Mouse (Mus musculus): ENCODE data around the gene Hes5. TPM values are rescaled to one million over a fixed set of nuclear protein-coding genes. Genes with fewer than 3 reads are reported as not detected.

Gene Hes5
- polyA plus RNA-seq, 1 experiment from 2014 or later: 20.1 TPM

DNA sequence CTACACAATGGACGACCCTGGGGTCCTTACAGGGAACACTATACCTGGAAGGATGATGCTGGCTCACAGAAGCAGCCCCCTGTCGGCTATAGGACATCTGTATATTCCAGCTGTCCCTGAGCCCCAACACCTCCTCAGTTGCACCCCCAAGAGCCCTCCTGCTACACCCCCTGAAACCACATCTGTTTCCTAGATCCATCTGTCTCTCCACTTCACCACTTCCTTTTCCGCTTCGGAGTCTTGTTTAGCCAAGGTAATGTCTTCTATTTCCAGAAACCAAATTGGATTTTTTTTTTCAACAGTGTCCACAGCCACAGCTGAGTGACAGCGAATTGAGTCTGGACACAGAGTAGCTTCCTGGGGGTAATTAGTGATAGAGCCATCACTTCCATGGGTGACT is 38.7 kb downstream of the Hes5 start:
- peaks cover 5% of the 10 kb centered on the region; the same call in 1 of the 2 replicates for H3K4me1 ChIP-seq (ENCODE audit: insufficient read depth, low read length)
- H3K27ac ChIP-seq (ENCODE audit: low read length): no peak overlapping the region
- H3K9ac ChIP-seq (replicated peaks; ENCODE audit: low read length): no peak overlapping the region
- no peak for ATAC-seq (ENCODE audit: low FRiP score, low TSS enrichment)
- H3K36me3 ChIP-seq (ENCODE audit: insufficient read depth, low read length): no peaks in the 10 kb centered on the region
- no peaks in the 10 kb centered on the region for H3K27me3 ChIP-seq (ENCODE audit: insufficient read depth, low read length)
- H3K4me3 ChIP-seq (ENCODE audit: low read length): no peak overlapping the region
- WGBS: 79% methylated on average over 5 of the region's 5 CpGs
- H3K9me3 ChIP-seq (ENCODE audit: low read length): no peaks in the 10 kb centered on the region
- H3K4me2 ChIP-seq (replicated peaks; ENCODE audit: low read depth, low read length): no peak overlapping the region

DNA sequence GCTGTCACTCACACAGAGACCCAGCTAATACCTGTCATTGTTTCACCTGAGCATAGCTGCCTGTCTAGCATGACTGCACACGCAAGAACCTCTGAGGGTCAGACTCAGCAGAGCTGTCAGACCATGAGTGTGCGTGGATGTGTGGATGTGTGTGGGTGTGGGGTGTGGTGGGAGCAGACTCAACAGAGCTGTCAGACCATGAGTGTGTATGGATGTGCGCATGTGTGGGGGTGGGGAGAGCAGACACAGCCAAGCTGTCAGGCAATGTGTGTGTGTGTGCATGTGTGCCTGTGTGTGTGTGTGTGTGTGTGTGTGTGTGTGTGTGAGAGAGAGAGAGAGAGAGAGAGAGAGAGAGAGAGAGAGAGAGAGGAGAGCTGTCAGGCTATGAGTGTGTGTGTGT is 44.6 kb downstream of the Hes5 start:
- H3K36me3 ChIP-seq (ENCODE audit: insufficient read depth, low read length): no peaks in the 10 kb centered on the region
- H3K27ac ChIP-seq (ENCODE audit: low read length): no peak overlapping the region
- H3K4me1 ChIP-seq (ENCODE audit: insufficient read depth, low read length): peaks cover 11% of the 10 kb centered on the region; the same call in 1 of the 2 replicates
- no peak overlapping the region for H3K4me3 ChIP-seq (ENCODE audit: low read length)
- no peak for ATAC-seq (ENCODE audit: low FRiP score, low TSS enrichment)
- WGBS: 48% methylated on average over 3 of the region's 3 CpGs
- H3K4me2 ChIP-seq (replicated peaks; ENCODE audit: low read depth, low read length): no peak overlapping the region
- no peak overlapping the region for H3K9ac ChIP-seq (replicated peaks; ENCODE audit: low read length)
- H3K27me3 ChIP-seq (ENCODE audit: insufficient read depth, low read length): no peaks in the 10 kb centered on the region
- no peaks in the 10 kb centered on the region for H3K9me3 ChIP-seq (ENCODE audit: low read length)

DNA sequence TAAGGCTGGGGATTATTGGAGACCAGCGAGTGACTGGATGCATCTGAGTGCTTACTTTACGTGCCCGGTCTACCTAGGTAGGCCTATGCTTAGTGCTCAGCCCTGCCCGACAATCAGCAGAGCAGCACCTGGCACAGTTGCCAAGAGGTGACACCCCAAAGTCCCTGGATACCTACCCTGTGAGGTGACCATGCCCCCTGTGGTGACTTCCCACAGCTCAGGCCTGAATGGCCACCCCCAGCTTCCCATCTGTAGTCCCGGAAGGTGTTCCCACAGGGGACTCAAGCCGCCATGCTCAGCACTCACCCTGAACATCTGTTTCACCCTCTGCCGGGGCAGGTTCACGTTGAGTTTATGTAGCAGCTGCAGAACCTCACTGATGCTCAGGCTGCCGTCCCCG is 45.6 kb downstream of the Hes5 start:
- no peak overlapping the region for H3K4me2 ChIP-seq (replicated peaks; ENCODE audit: low read depth, low read length)
- H3K9me3 ChIP-seq (ENCODE audit: low read length): no peaks in the 10 kb centered on the region
- peaks cover 11% of the 10 kb centered on the region; the same call in 1 of the 2 replicates for H3K4me1 ChIP-seq (ENCODE audit: insufficient read depth, low read length)
- 50% methylated on average over 10 of the region's 10 CpGs for WGBS
- H3K9ac ChIP-seq (replicated peaks; ENCODE audit: low read length): no peak overlapping the region
- no peaks in the 10 kb centered on the region for H3K27me3 ChIP-seq (ENCODE audit: insufficient read depth, low read length)
- H3K4me3 ChIP-seq (ENCODE audit: low read length): no peak overlapping the region
- H3K27ac ChIP-seq (ENCODE audit: low read length): no peak overlapping the region
- H3K36me3 ChIP-seq (ENCODE audit: insufficient read depth, low read length): no peaks in the 10 kb centered on the region
- no peak for ATAC-seq (ENCODE audit: low FRiP score, low TSS enrichment)

DNA sequence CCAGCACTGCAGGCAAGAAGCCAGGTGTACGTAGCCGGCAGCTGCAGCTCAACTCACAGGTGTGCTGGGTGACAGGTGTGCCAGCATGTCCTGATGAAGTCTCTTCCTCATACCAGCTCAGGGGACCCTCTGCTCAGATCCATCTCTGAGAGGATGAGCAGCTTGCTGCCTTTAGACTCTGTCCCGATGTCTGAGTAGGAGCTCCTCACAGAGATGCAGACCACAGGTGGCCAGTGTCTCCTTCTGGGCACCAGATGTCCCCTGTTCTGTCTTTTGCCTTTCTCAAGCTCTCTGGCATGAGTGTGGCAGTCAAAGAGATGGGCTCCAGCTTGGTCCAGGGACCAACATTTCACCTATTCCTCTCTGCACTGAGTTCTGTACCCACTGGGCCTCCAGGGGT is 46.9 kb downstream of the Hes5 start:
- H3K4me2 ChIP-seq (replicated peaks; ENCODE audit: low read depth, low read length): no peak overlapping the region
- H3K27ac ChIP-seq (ENCODE audit: low read length): no peak overlapping the region
- H3K36me3 ChIP-seq (ENCODE audit: insufficient read depth, low read length): no peaks in the 10 kb centered on the region
- no peak overlapping the region for H3K4me3 ChIP-seq (ENCODE audit: low read length)
- H3K9me3 ChIP-seq (ENCODE audit: low read length): no peaks in the 10 kb centered on the region
- H3K27me3 ChIP-seq (ENCODE audit: insufficient read depth, low read length): no peaks in the 10 kb centered on the region
- no peak overlapping the region for H3K9ac ChIP-seq (replicated peaks; ENCODE audit: low read length)
- no peak for ATAC-seq (ENCODE audit: low FRiP score, low TSS enrichment)
- H3K4me1 ChIP-seq (ENCODE audit: insufficient read depth, low read length): peaks cover 11% of the 10 kb centered on the region; the same call in 1 of the 2 replicates
- WGBS: 87% methylated on average over 3 of the region's 3 CpGs

DNA sequence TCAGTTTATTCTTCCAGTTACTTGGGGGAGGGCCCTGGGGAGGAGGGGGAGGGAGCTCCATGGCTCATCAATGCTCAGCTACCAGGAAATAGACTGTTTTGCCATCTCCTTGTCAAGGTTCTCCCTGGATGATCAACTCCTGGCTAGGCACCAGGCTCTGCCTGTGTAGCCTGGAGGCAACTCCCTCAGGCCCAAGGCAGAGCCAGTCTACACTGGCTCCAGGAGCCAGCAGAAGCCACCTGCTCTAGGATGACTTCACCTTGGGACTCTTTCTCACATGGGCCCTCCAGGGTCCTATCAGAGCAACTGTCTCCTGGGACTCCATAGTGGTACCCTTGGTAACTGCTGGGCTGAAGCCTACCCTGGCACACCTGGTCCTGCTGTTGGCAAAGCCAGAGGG is 47.4 kb downstream of the Hes5 start:
- Histone ChIP-seq H3K27me3 (ENCODE audit: insufficient read depth, low read length) (no peaks in the 10 kb centered on the region), H3K9me3 (ENCODE audit: low read length) (no peaks in the 10 kb centered on the region), H3K4me1 (ENCODE audit: insufficient read depth, low read length) (peaks cover 11% of the 10 kb centered on the region; the same call in 1 of the 2 replicates), H3K4me3 (ENCODE audit: low read length) (no peak overlapping the region), H3K36me3 (ENCODE audit: insufficient read depth, low read length) (no peaks in the 10 kb centered on the region), H3K9ac (replicated peaks; ENCODE audit: low read length) (no peak overlapping the region), H3K27ac (ENCODE audit: low read length) (no peak overlapping the region), H3K4me2 (replicated peaks; ENCODE audit: low read depth, low read length) (no peak overlapping the region)
- no peak for ATAC-seq (ENCODE audit: low FRiP score, low TSS enrichment)

DNA sequence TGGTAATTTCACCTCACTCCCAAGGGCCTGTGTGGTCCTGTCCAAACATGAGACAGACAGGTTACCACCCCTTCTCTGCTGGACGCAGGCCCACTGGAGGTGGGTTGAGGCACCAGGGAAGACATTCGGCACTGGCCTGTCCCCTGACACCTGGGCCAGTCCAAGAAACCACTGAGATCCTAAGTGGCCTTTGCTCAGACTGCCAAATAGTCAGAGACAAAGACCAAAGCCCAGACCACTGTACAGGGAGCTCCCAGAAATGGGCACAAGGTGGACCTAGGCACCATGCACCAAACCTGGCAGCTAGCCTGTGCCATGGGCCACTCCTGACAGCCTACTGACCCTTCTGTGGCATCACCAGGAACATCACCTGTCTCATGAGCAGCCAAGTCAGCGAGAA is 48.5 kb downstream of the Hes5 start:
- ATAC-seq (ENCODE audit: low FRiP score, low TSS enrichment): no peak
- Histone ChIP-seq H3K36me3 (ENCODE audit: insufficient read depth, low read length) (no peaks in the 10 kb centered on the region), H3K4me2 (replicated peaks; ENCODE audit: low read depth, low read length) (no peak overlapping the region), H3K4me1 (ENCODE audit: insufficient read depth, low read length) (peaks cover 11% of the 10 kb centered on the region; the same call in 1 of the 2 replicates), H3K27me3 (ENCODE audit: insufficient read depth, low read length) (no peaks in the 10 kb centered on the region), H3K4me3 (ENCODE audit: low read length) (no peak overlapping the region), H3K27ac (ENCODE audit: low read length) (no peak overlapping the region), H3K9me3 (ENCODE audit: low read length) (no peaks in the 10 kb centered on the region), H3K9ac (replicated peaks; ENCODE audit: low read length) (no peak overlapping the region)
- WGBS: 85% methylated on average over 3 of the region's 3 CpGs

DNA sequence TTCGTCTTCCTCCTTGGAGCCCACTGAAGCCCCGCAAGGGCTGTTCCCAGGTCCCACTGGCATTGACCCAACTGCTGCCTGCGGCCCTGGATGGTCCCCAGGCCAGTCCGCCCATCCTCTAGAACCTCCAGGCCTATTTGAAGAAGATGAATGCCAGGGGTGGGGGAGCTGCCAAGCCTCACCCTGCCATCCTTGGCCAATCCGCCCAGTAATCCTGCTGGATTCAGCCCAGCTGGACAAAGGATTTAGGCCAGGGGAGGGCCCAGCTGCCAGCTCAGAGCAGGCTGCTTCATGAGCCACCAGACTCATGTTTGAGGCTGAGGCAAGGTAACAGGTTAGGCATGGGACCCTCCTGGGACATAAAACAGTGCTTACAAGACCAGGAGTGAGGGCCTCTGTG is 50.1 kb downstream of the Hes5 start:
- Histone ChIP-seq H3K27me3 (ENCODE audit: insufficient read depth, low read length) (no peaks in the 10 kb centered on the region), H3K9me3 (ENCODE audit: low read length) (no peaks in the 10 kb centered on the region), H3K4me1 (ENCODE audit: insufficient read depth, low read length) (0 out of 2 replicates have a peak, but pooled peaks cover under 1% of the 10 kb centered on the region), H3K9ac (replicated peaks; ENCODE audit: low read length) (no peak overlapping the region), H3K27ac (ENCODE audit: low read length) (no peak overlapping the region), H3K36me3 (ENCODE audit: insufficient read depth, low read length) (no peaks in the 10 kb centered on the region), H3K4me3 (ENCODE audit: low read length) (no peak overlapping the region), H3K4me2 (replicated peaks; ENCODE audit: low read depth, low read length) (no peak overlapping the region)
- 82% methylated on average over 5 of the region's 5 CpGs for WGBS
- no peak for ATAC-seq (ENCODE audit: low FRiP score, low TSS enrichment)

DNA sequence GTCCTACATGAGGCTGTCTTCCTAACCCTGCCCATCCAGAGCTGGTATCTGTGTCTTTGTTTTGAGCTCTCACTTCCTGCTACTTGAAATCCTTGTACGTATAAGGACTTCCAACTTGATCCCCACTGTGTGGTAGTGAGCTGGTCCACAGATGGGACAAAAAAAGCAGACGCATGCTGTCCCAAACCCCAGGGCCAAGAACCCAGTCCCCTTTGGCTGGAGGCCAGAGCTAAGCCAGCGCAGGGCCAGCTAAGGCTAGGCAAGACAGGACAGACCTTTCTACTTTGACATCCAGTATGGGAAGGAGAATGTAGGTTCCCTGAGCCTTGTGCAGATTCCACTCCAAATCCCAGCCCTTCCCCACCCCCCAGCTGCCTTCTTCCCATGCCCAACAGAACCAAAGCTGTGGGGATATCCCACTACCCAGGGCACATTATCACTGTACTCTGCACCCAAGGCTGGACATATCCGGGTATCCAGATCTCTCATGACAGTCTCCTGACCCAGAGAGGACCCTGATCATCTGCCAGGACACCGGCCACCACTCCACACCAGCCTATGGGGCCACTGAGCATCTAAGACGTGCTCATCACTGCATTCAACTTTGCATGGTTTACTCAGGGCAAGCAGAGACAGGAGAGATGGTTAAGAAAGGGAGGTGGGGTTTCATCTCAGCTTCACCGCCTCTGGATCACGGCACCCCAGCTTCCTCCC is 50.7 kb downstream of the Hes5 start:
- Histone ChIP-seq H3K9me3 (ENCODE audit: low read length) (no peaks in the 10 kb centered on the region), H3K4me1 (ENCODE audit: insufficient read depth, low read length) (no peaks in the 10 kb centered on the region), H3K27me3 (ENCODE audit: insufficient read depth, low read length) (no peaks in the 10 kb centered on the region), H3K4me2 (replicated peaks; ENCODE audit: low read depth, low read length) (no peak overlapping the region), H3K36me3 (ENCODE audit: insufficient read depth, low read length) (no peaks in the 10 kb centered on the region), H3K4me3 (ENCODE audit: low read length) (no peak overlapping the region), H3K9ac (replicated peaks; ENCODE audit: low read length) (no peak overlapping the region), H3K27ac (ENCODE audit: low read length) (no peak overlapping the region)
- 72% methylated on average over 8 of the region's 8 CpGs for WGBS
- ATAC-seq (ENCODE audit: low FRiP score, low TSS enrichment): no peak

Other genes with a start within 250 kb of the Hes5 start
- 0.24 and 0.59 TPM in 2 replicates for gene Ttc34, start 123.5 kb upstream of the Hes5 start, polyA plus RNA-seq (2015; fragmentation: Nextera tagmentation; extraction: Ambion mirVana)
- gene Mmel1, start 91.3 kb upstream of the Hes5 start, polyA plus RNA-seq (2015; fragmentation: Nextera tagmentation; extraction: Ambion mirVana): 0.17 TPM in 1 of 2 replicates, not detected in the other
- 39.1 and 42.2 TPM in 2 replicates for gene Fam213b, start 61.8 kb upstream of the Hes5 start, polyA plus RNA-seq (2015; fragmentation: Nextera tagmentation; extraction: Ambion mirVana)
- 0.74 and 0.95 TPM in 2 replicates for gene Tnfrsf14, start 32.4 kb upstream of the Hes5 start, polyA plus RNA-seq (2015; fragmentation: Nextera tagmentation; extraction: Ambion mirVana)
- gene Pank4, start 3.2 kb downstream of the Hes5 start, polyA plus RNA-seq (2015; fragmentation: Nextera tagmentation; extraction: Ambion mirVana): 51.9 and 53.8 TPM in 2 replicates
- 3.6 and 3.8 TPM in 2 replicates for gene Plch2, start 95.9 kb downstream of the Hes5 start, polyA plus RNA-seq (2015; fragmentation: Nextera tagmentation; extraction: Ambion mirVana)
- gene Pex10, start 106.1 kb downstream of the Hes5 start, polyA plus RNA-seq (2015; fragmentation: Nextera tagmentation; extraction: Ambion mirVana): 26.3 and 27.3 TPM in 2 replicates
- gene Rer1, start 125.5 kb downstream of the Hes5 start, polyA plus RNA-seq (2015; fragmentation: Nextera tagmentation; extraction: Ambion mirVana): 158 and 162 TPM in 2 replicates
- 5.9 and 7.0 TPM in 2 replicates for gene Morn1, start 125.7 kb downstream of the Hes5 start, polyA plus RNA-seq (2015; fragmentation: Nextera tagmentation; extraction: Ambion mirVana)